Mouse (Mus musculus) testis, adult 2 months (tissue): Measurements from ENCODE around the gene Als2cl. TPM values are rescaled to one million over a fixed set of nuclear protein-coding genes. Genes with fewer than 3 reads are reported as not detected.

Experiments used
- H3K27ac ChIP-seq: fragments of 200-500 bp; 2 replicates; pipeline ENCODE4 v1.5.1; 2012; ENCODE audit warnings: low read depth, low read length; ENCODE audit not compliant: control insufficient read depth, insufficient read depth
- H3K27me3 ChIP-seq: fragments of 200-500 bp; 2 replicates; pipeline ENCODE4 v1.6.1; 2012; ENCODE audit warnings: mild to moderate bottlenecking, low read length, moderate library complexity; ENCODE audit not compliant: control insufficient read depth, insufficient read depth
- H3K36me3 ChIP-seq: fragments of 200-500 bp; 2 replicates; pipeline ENCODE4 v1.6.1; 2012; ENCODE audit warnings: mild to moderate bottlenecking, low read length; ENCODE audit not compliant: control insufficient read depth, insufficient read depth
- H3K4me1 ChIP-seq: fragments of 200-500 bp; 2 replicates; pipeline ENCODE4 v1.6.1; 2012; ENCODE audit warnings: low read length; ENCODE audit not compliant: control insufficient read depth, insufficient read depth
- H3K4me3 ChIP-seq: fragments of 200-500 bp; 2 replicates; pipeline ENCODE4 v1.5.1; 2012; ENCODE audit warnings: low read depth, mild to moderate bottlenecking, low read length, moderate library complexity, mixed read lengths; ENCODE audit not compliant: control insufficient read depth
- CTCF ChIP-seq: fragments of 200-500 bp; IDR thresholded peaks from 2 replicates; pipeline ENCODE4 v1.5.1; 2012; ENCODE audit warnings: low read depth, mild to moderate bottlenecking, inconsistent platforms, low read length, moderate library complexity; ENCODE audit not compliant: control insufficient read depth, insufficient read depth, insufficient replicate concordance
- POLR2A ChIP-seq: fragments of 200-500 bp; IDR thresholded peaks from 2 replicates; pipeline ENCODE4 v1.6.1; 2012; ENCODE audit warnings: low read depth, mild to moderate bottlenecking, inconsistent platforms, low read length, moderate library complexity; ENCODE audit not compliant: control insufficient read depth
- polyA plus RNA-seq: library from polyadenylated mRNA; depleted of rRNA; stranded (reverse); fragments of >200 nt; gene quantifications from 2 replicates; pipeline ENCODE4 v1.2.3, GENCODE M21; 2012; rRNA removed

The Als2cl gene
- polyA plus RNA-seq, 1 experiment = 4.8 TPM

DNA sequence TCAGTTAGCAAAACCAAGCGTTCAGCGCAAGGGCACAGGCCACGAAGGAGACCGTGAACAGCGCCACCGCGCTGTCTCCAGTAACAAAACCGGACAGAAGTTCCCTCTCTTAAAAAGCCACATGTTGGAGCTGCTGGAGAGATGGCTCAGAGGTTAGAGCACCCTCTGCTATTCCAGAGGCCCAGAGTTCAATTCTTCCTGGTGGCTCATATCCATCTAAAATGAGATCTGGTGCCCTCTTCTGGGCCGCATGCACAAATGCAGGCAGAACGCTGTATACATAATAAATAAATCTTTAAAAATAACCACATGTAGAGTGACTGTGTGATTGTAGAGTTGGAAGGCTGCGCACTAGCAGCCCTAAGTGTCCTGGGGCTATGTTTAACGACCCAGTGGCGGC lies 64.6 kb downstream of the Als2cl start:
- no peak overlapping the region for H3K4me3 ChIP-seq
- H3K27me3 ChIP-seq = no peaks in the 10 kb centered on the region

GRCm38 (mm10) chr9:110945343-110945742 lies 65.7 kb downstream of the Als2cl start:
- H3K36me3 ChIP-seq = no peaks in the 10 kb centered on the region
- H3K4me3 ChIP-seq = no peak overlapping the region
- peaks cover 14% of the 10 kb centered on the region for H3K4me1 ChIP-seq
- TF ChIP-seq POLR2A (no peak), CTCF (no peak)
- no peak overlapping the region for H3K27ac ChIP-seq
- no peaks in the 10 kb centered on the region for H3K27me3 ChIP-seq

More for the DNA sequence above, 64.6 kb downstream of the Als2cl start:
- Histone ChIP-seq H3K4me1 (peaks cover 14% of the 10 kb centered on the region), H3K36me3 (no peaks in the 10 kb centered on the region), H3K27ac (no peak overlapping the region)
- TF ChIP-seq POLR2A (no peak), CTCF (no peak)

- Histone ChIP-seq H3K36me3 (no peaks in the 10 kb centered on the region), H3K4me1 (peaks cover 14% of the 10 kb centered on the region), H3K4me3 (peak within 1 kb of the TSS; percentile 43), H3K27ac (no peak within 1 kb of the TSS), H3K27me3 (no peaks in the 10 kb centered on the region)
- TF ChIP-seq POLR2A (no peak), CTCF (no peak)
Observed at GRCm38 (mm10) chr9:110945926-110946325, 66.3 kb downstream of the Als2cl start, which contains the start of gene Tdgf1. Gene Tdgf1, minus strand, starts transcription at chr9:110946158.

GRCm38 (mm10) chr9:110946548-110947044 lies 66.9 kb downstream of the Als2cl start:
- H3K4me3 ChIP-seq = peak overlapping the region; percentile 43
- TF ChIP-seq CTCF = no peak
- TF ChIP-seq POLR2A = no peak

DNA sequence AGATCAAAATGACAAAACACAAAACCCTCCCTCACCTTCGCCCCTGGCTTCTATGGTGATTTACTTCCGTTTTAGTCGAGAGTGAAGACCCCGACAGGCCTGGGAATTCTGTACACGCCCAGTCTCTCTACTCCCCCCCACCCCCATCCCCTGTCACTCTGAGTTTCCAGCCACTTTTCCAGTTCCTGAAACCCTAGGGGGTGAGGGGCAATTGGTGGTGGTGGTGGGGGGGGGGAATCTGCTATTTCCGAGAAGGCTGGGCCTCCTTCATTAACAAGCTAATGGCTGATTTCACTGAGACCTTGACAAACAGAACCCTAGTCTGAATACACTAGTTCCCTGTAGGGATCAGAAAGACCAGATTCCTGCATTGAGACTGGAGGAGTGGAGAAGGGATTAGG lies 67.6 kb downstream of the Als2cl start:
- Histone ChIP-seq H3K36me3 (no peaks in the 10 kb centered on the region), H3K27me3 (no peaks in the 10 kb centered on the region), H3K4me3 (peak overlapping the region; percentile 24; the same call in 1 of the 2 replicates), H3K27ac (no peak overlapping the region), H3K4me1 (peaks cover 14% of the 10 kb centered on the region)
- TF ChIP-seq POLR2A (no peak), CTCF (no peak)

More at GRCm38 (mm10) chr9:110946548-110947044, 66.9 kb downstream of the Als2cl start:
- no peak overlapping the region for H3K27ac ChIP-seq
- peaks cover 14% of the 10 kb centered on the region for H3K4me1 ChIP-seq
- H3K27me3 ChIP-seq = no peaks in the 10 kb centered on the region
- H3K36me3 ChIP-seq = no peaks in the 10 kb centered on the region

DNA sequence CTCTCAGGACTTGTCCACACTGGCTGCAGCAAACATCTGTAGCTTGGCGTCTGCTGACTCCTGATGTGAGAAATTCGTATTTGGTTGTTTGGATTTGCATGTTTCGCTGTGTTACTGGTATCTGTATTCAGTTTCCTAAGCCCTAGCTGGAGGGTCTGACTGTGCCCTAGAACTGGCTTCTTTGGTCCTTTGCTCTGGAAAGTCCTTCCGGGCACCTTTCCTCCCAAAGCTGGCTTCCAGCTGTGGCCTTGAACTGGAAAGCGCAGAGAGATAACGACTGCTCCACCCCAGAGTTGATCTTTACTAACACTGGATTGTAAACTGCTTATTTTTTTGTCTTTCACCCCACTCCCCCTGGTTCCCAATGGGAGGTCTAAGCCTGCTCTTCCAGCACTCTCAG lies 68.2 kb downstream of the Als2cl start:
- H3K36me3 ChIP-seq = no peaks in the 10 kb centered on the region
- H3K27me3 ChIP-seq = no peaks in the 10 kb centered on the region
- H3K4me1 ChIP-seq = peaks cover 14% of the 10 kb centered on the region
- no peak for TF ChIP-seq CTCF
- no peak for TF ChIP-seq POLR2A
- peak overlapping the region; percentile 32; the same call in 1 of the 2 replicates for H3K27ac ChIP-seq
- no peak overlapping the region for H3K4me3 ChIP-seq

- Histone ChIP-seq H3K36me3 (no peaks in the 10 kb centered on the region), H3K27me3 (no peaks in the 10 kb centered on the region), H3K4me1 (peaks cover 14% of the 10 kb centered on the region), H3K4me3 (no peak overlapping the region), H3K27ac (no peak overlapping the region)
- no peak for TF ChIP-seq CTCF
- TF ChIP-seq POLR2A = no peak
Observed at GRCm38 (mm10) chr9:110948813-110949310, 69.2 kb downstream of the Als2cl start.

- no peak for TF ChIP-seq CTCF
- TF ChIP-seq POLR2A = no peak
- Histone ChIP-seq H3K4me3 (no peak overlapping the region), H3K4me1 (peaks cover 14% of the 10 kb centered on the region), H3K27me3 (no peaks in the 10 kb centered on the region), H3K27ac (no peak overlapping the region), H3K36me3 (no peaks in the 10 kb centered on the region)
Observed at GRCm38 (mm10) chr9:110950109-110950508, 70.4 kb downstream of the Als2cl start.

Other genes starting within 250 kb of the Als2cl start
- 5.4 and 6.1 TPM in 2 replicates for gene Nbeal2, start 225.7 kb upstream of the Als2cl start, polyA plus RNA-seq
- 76.5 and 78.9 TPM in 2 replicates for gene Ccdc12, start 223.4 kb upstream of the Als2cl start, polyA plus RNA-seq
- 0.90 TPM in 2 replicates for gene Myl3, start 138.0 kb upstream of the Als2cl start, polyA plus RNA-seq
- gene Pth1r, start 132.7 kb upstream of the Als2cl start, polyA plus RNA-seq = 2.8 and 2.9 TPM in 2 replicates
- 68.5 and 85.7 TPM in 2 replicates for gene Prss42, start 81.7 kb upstream of the Als2cl start, polyA plus RNA-seq
- 28.9 and 30.6 TPM in 2 replicates for gene Prss44, start 65.9 kb upstream of the Als2cl start, polyA plus RNA-seq
- gene Prss43, start 53.2 kb upstream of the Als2cl start, polyA plus RNA-seq = 25.2 and 30.5 TPM in 2 replicates
- 66.2 and 67.9 TPM in 2 replicates for gene Prss45, start 45.3 kb upstream of the Als2cl start, polyA plus RNA-seq
- gene Prss46, start 35.4 kb upstream of the Als2cl start, polyA plus RNA-seq = 130 and 134 TPM in 2 replicates
- 52.9 and 82.3 TPM in 2 replicates for gene Prss50, start 21.9 kb upstream of the Als2cl start, polyA plus RNA-seq
- gene Tmie, start 243 bp downstream of the Als2cl start, polyA plus RNA-seq = 0.96 and 1.8 TPM in 2 replicates
- not detected in 2 replicates for gene Fam240a, start 37.0 kb downstream of the Als2cl start, polyA plus RNA-seq
- gene Tdgf1, start 66.3 kb downstream of the Als2cl start, polyA plus RNA-seq = 0.23 and 0.28 TPM in 2 replicates
- gene Lrrc2, start 71.7 kb downstream of the Als2cl start, polyA plus RNA-seq = 0.23 and 0.25 TPM in 2 replicates
- gene Rtp3, start 110.7 kb downstream of the Als2cl start, polyA plus RNA-seq = 0.59 and 0.75 TPM in 2 replicates
- 14.0 TPM in 1 of 2 replicates, not detected in the other for gene Ltf, start 139.4 kb downstream of the Als2cl start, polyA plus RNA-seq
- 0.78 and 0.81 TPM in 2 replicates for gene Ccrl2, start 177.6 kb downstream of the Als2cl start, polyA plus RNA-seq
- gene Lrrfip2, start 237.7 kb downstream of the Als2cl start, polyA plus RNA-seq = 131 and 135 TPM in 2 replicates